Mouse (Mus musculus) hindbrain, embryonic 16.5 days (tissue): ENCODE measurements around the gene Serpinb9e. TPM values are rescaled to one million over a fixed set of nuclear protein-coding genes. Genes with fewer than 3 reads are reported as not detected.
"Not testable (repeated sequence)": the region's sequence is repeated elsewhere in the genome, so short reads cannot be mapped to it uniquely, and the experiment has no call there.

Experiments used
- ATAC-seq: fragments of 200-750 bp; cut with Nextera tagmentation; 2 replicates; pipeline ENCODE4 v1.8.0; 2017; ENCODE audit warnings: moderate TSS enrichment, moderate library complexity
- H3K27ac ChIP-seq: fragments of 300-500 bp; sonication (generic); 2 replicates; pipeline ENCODE4 v1.5.1; 2014; ENCODE audit warnings: low read depth, mild to moderate bottlenecking, control low read depth, low read length, moderate library complexity
- H3K27me3 ChIP-seq: fragments of 300-500 bp; sonication (generic); replicated peaks from 2 replicates; pipeline ENCODE4 v1.6.1; 2014; ENCODE audit warnings: low read length; ENCODE audit not compliant: control insufficient read depth, insufficient read depth
- H3K36me3 ChIP-seq: fragments of 300-500 bp; sonication (generic); 2 replicates; pipeline ENCODE4 v1.6.1; 2014; ENCODE audit warnings: mild to moderate bottlenecking, low read length, moderate library complexity, mixed read lengths; ENCODE audit not compliant: control insufficient read depth, insufficient read depth
- H3K4me1 ChIP-seq: fragments of 300-500 bp; sonication (generic); 2 replicates; pipeline ENCODE4 v1.6.1; 2014; ENCODE audit warnings: low read depth, low read length; ENCODE audit not compliant: control insufficient read depth, insufficient read depth
- H3K4me2 ChIP-seq: fragments of 300-500 bp; sonication (generic); 2 replicates; pipeline ENCODE4 v1.6.1; 2014; ENCODE audit warnings: mild to moderate bottlenecking, low read length, control low read depth, moderate library complexity
- H3K4me3 ChIP-seq: fragments of 300-500 bp; sonication (generic); 2 replicates; pipeline ENCODE4 v1.5.1; 2014; ENCODE audit warnings: mild to moderate bottlenecking, low read length, control low read depth, moderate library complexity
- H3K9ac ChIP-seq: fragments of 300-500 bp; sonication (generic); 2 replicates; pipeline ENCODE4 v1.6.1; 2014; ENCODE audit warnings: low read depth, mild to moderate bottlenecking, control low read depth, low read length, moderate library complexity
- H3K9me3 ChIP-seq: fragments of 300-500 bp; sonication (generic); 2 replicates; pipeline ENCODE4 v1.6.1; 2014; ENCODE audit warnings: mild to moderate bottlenecking, low read length, moderate library complexity; ENCODE audit not compliant: control insufficient read depth
- WGBS: fragments of 180-500 bp; shearing (Covaris S2); extraction: QIAGEN DNeasy Blood & Tissue Kit; methylation state at CpG from one replicate; pipeline ENCODE4 v1.1.7; 2014; 5-methylcytosine and 5-hydroxymethylcytosine counted together
- polyA plus RNA-seq: library from polyadenylated mRNA; unstranded; fragments of >200 nt; fragmentation: Nextera tagmentation; extraction: Ambion mirVana; gene quantifications from 2 replicates; pipeline ENCODE4 v1.2.1, GENCODE M21; 2015

Gene Serpinb9e
- not detected in 2 replicates for polyA plus RNA-seq

- 93% methylated on average over 2 of the region's 2 CpGs for WGBS
- not testable (repeated sequence) for H3K4me2 ChIP-seq, H3K27ac ChIP-seq, H3K9ac ChIP-seq, H3K4me1 ChIP-seq, H3K36me3 ChIP-seq, H3K27me3 ChIP-seq, H3K4me3 ChIP-seq, H3K9me3 ChIP-seq, ATAC-seq
Observed at GRCm38 (mm10) chr13:33249312-33249711, at the start of gene Serpinb9e. Serpinb9e (plus strand) TSS chr13:33249612.

GRCm38 (mm10) chr13:33199740-33200139, 49.7 kb upstream of the Serpinb9e start:
- no peak for ATAC-seq
- Histone ChIP-seq H3K9ac (no peak overlapping the region), H3K27ac (no peak overlapping the region), H3K4me2 (no peak overlapping the region), H3K4me1 (no peaks in the 10 kb centered on the region), H3K27me3 (no peaks in the 10 kb centered on the region), H3K9me3 (peaks cover 2% of the 10 kb centered on the region; the same call in 1 of the 2 replicates), H3K36me3 (no peaks in the 10 kb centered on the region), H3K4me3 (no peak overlapping the region)
- 74% methylated on average over 2 of the region's 2 CpGs for WGBS

GRCm38 (mm10) chr13:33308631-33309030, 59.2 kb downstream of the Serpinb9e start:
- not testable (repeated sequence) for H3K4me3 ChIP-seq, H3K27ac ChIP-seq, H3K27me3 ChIP-seq, H3K4me2 ChIP-seq, H3K9ac ChIP-seq, ATAC-seq, H3K9me3 ChIP-seq, H3K36me3 ChIP-seq, H3K4me1 ChIP-seq
- 95% methylated on average over 4 of the region's 4 CpGs for WGBS

Other genes starting within 250 kb of the Serpinb9e start
- 2.4 and 3.1 TPM in 2 replicates for gene Serpinb9, start 246.4 kb upstream of the Serpinb9e start, polyA plus RNA-seq
- gene Serpinb9b, start 222.2 kb upstream of the Serpinb9e start, polyA plus RNA-seq, result 0.14 and 0.17 TPM in 2 replicates
- 26.4 and 34.9 TPM in 2 replicates for gene Serpinb1b, start 171.0 kb upstream of the Serpinb9e start, polyA plus RNA-seq
- not detected in 2 replicates for gene Serpinb9c, start 89.9 kb upstream of the Serpinb9e start, polyA plus RNA-seq
- gene Serpinb9d, start 56.7 kb upstream of the Serpinb9e start, polyA plus RNA-seq, result not detected in 2 replicates
- gene Serpinb9f, start 74.5 kb downstream of the Serpinb9e start, polyA plus RNA-seq, result not detected in 2 replicates
- not detected in 2 replicates for gene Gm11397, start 146.1 kb downstream of the Serpinb9e start, polyA plus RNA-seq
- not detected in 2 replicates for gene Serpinb9g, start 235.2 kb downstream of the Serpinb9e start, polyA plus RNA-seq